Mouse (Mus musculus): Measurements from ENCODE around the gene Tnrc6c.

GRCm38 (mm10) chr11:117617368-117617908 is 36.7 kb upstream of the Tnrc6c start:
- TF ChIP-seq CTCF (IDR thresholded peaks at IDR 0.05; ENCODE audit: control insufficient read depth, insufficient read depth, low read length) (no peak), POLR2A (IDR thresholded peaks at IDR 0.05; ENCODE audit: borderline replicate concordance, control insufficient read depth, low read depth, low read length) (no peak)
